Mouse (Mus musculus) forebrain, embryonic 14.5 days (tissue): Measurements from ENCODE around the gene Lrrc45. TPM values are rescaled to one million over a fixed set of nuclear protein-coding genes. Genes with fewer than 3 reads are reported as not detected.

Experiments used
- ATAC-seq: fragments of 200-750 bp; cut with Nextera tagmentation; 2 replicates; pipeline ENCODE4 v1.8.0; 2017; ENCODE audit warnings: mild to moderate bottlenecking, moderate library complexity
- DNase-seq: peaks from one replicate; pipeline ENCODE4 v3.0.0-alpha.2; 2015; ENCODE audit warnings: low spot score
- H3K27ac ChIP-seq: fragments of 300-500 bp; sonication (generic); 2 replicates; pipeline ENCODE4 v1.5.1; 2014; ENCODE audit warnings: low read depth, mild to moderate bottlenecking, control low read depth, low read length, moderate library complexity
- H3K27me3 ChIP-seq: fragments of 300-500 bp; sonication (generic); replicated peaks from 2 replicates; pipeline ENCODE4 v1.6.1; 2014; ENCODE audit warnings: low read length, control low read depth, mixed read lengths; ENCODE audit not compliant: control insufficient read depth, insufficient read depth
- H3K36me3 ChIP-seq: fragments of 300-500 bp; sonication (generic); 2 replicates; pipeline ENCODE4 v1.6.1; 2014; ENCODE audit warnings: low read length, control low read depth; ENCODE audit not compliant: control insufficient read depth, insufficient read depth
- H3K4me1 ChIP-seq: fragments of 300-500 bp; sonication (generic); 2 replicates; pipeline ENCODE4 v1.6.1; 2014; ENCODE audit warnings: antibody characterized with exemption, low read length, control low read depth; ENCODE audit not compliant: control insufficient read depth, insufficient read depth
- H3K4me2 ChIP-seq: fragments of 300-500 bp; sonication (generic); 2 replicates; pipeline ENCODE4 v1.6.1; 2014; ENCODE audit warnings: mild to moderate bottlenecking, control low read depth, low read length
- H3K4me3 ChIP-seq: fragments of 300-500 bp; sonication (generic); 2 replicates; pipeline ENCODE4 v1.5.1; 2014; ENCODE audit warnings: low read depth, low read length, control low read depth
- H3K9ac ChIP-seq: fragments of 300-500 bp; sonication (generic); 2 replicates; pipeline ENCODE4 v1.6.1; 2014; ENCODE audit warnings: mild to moderate bottlenecking, low read length, control low read depth, moderate library complexity
- H3K9me3 ChIP-seq: fragments of 300-500 bp; sonication (generic); replicated peaks from 2 replicates; pipeline ENCODE4 v1.6.1; 2016; ENCODE audit warnings: low read length, control low read depth, mixed read lengths; ENCODE audit not compliant: control insufficient read depth
- WGBS: fragments of 180-500 bp; shearing (Covaris S2); extraction: QIAGEN DNeasy Blood & Tissue Kit; methylation state at CpG from one replicate; pipeline ENCODE4 v1.1.7; 2014; 5-methylcytosine and 5-hydroxymethylcytosine counted together
- polyA plus RNA-seq: library from polyadenylated mRNA; unstranded; fragments of >200 nt; fragmentation: Nextera tagmentation; extraction: Ambion mirVana; gene quantifications from 2 replicates; pipeline ENCODE4 v1.2.1, GENCODE M21; 2014

The Lrrc45 gene
- polyA plus RNA-seq, 1 experiment from 2014 or later: 39.0 TPM

GRCm38 (mm10) chr11:120721124-120722066 is 7.7 kb downstream of the Lrrc45 start, which contains the start of gene Rac3:
Gene Rac3, plus strand, starts transcription at chr11:120721470.
- peaks cover 8% of the 10 kb centered on the region for H3K4me1 ChIP-seq
- H3K36me3 ChIP-seq: peaks cover 38% of the 10 kb centered on the region
- H3K9me3 ChIP-seq: no peaks in the 10 kb centered on the region
- ATAC-seq (peak; percentile 90), DNase-seq (peak; percentile 86)
- H3K9ac ChIP-seq: peak within 1 kb of the TSS; percentile 84
- under 1% methylated on average over 90 of the region's 90 CpGs for WGBS
- no peaks in the 10 kb centered on the region for H3K27me3 ChIP-seq
- peak within 1 kb of the TSS; percentile 95 for H3K4me2 ChIP-seq
- no peak within 1 kb of the TSS for H3K27ac ChIP-seq
- H3K4me3 ChIP-seq: peak within 1 kb of the TSS; percentile 64

- Histone ChIP-seq H3K27me3 (no peaks in the 10 kb centered on the region), H3K36me3 (peaks cover 31% of the 10 kb centered on the region), H3K4me3 (peak overlapping the region; percentile 64), H3K4me1 (peaks cover 11% of the 10 kb centered on the region), H3K4me2 (peak overlapping the region; percentile 95), H3K9me3 (no peaks in the 10 kb centered on the region), H3K27ac (no peak overlapping the region), H3K9ac (peak overlapping the region; percentile 84)
- ATAC-seq: no peak
- 17% methylated on average over 21 of the region's 21 CpGs for WGBS
- DNase-seq: no peak
Observed at GRCm38 (mm10) chr11:120722067-120722630, 8.4 kb downstream of the Lrrc45 start.

- H3K27me3 ChIP-seq: no peaks in the 10 kb centered on the region
- H3K27ac ChIP-seq: no peak overlapping the region
- 88% methylated on average over 11 of the region's 11 CpGs for WGBS
- ATAC-seq: no peak
- peaks cover 24% of the 10 kb centered on the region for H3K36me3 ChIP-seq
- H3K9ac ChIP-seq: peak overlapping the region; percentile 84; the same call in 1 of the 2 replicates
- peaks cover 11% of the 10 kb centered on the region for H3K4me1 ChIP-seq
- H3K4me2 ChIP-seq: peak overlapping the region; percentile 95; the same call in 1 of the 2 replicates
- H3K9me3 ChIP-seq: no peaks in the 10 kb centered on the region
- no peak overlapping the region for H3K4me3 ChIP-seq
- DNase-seq: no peak
Observed at GRCm38 (mm10) chr11:120722761-120723382, 9.1 kb downstream of the Lrrc45 start.

- Histone ChIP-seq H3K27ac (no peak overlapping the region), H3K36me3 (peaks cover 17% of the 10 kb centered on the region), H3K4me3 (no peak overlapping the region), H3K4me2 (no peak overlapping the region), H3K9me3 (no peaks in the 10 kb centered on the region), H3K4me1 (peaks cover 11% of the 10 kb centered on the region), H3K9ac (no peak overlapping the region), H3K27me3 (no peaks in the 10 kb centered on the region)
- 85% methylated on average over 7 of the region's 7 CpGs for WGBS
- ATAC-seq (no peak), DNase-seq (no peak)
Observed at GRCm38 (mm10) chr11:120723509-120723908, 9.8 kb downstream of the Lrrc45 start.

GRCm38 (mm10) chr11:120726243-120727168 is 12.8 kb downstream of the Lrrc45 start:
- Histone ChIP-seq H3K4me2 (peak overlapping the region; percentile 86), H3K9ac (peak overlapping the region; percentile 60), H3K27ac (no peak overlapping the region), H3K9me3 (no peaks in the 10 kb centered on the region), H3K4me3 (peak overlapping the region; percentile 46), H3K27me3 (no peaks in the 10 kb centered on the region), H3K4me1 (peaks cover 9% of the 10 kb centered on the region), H3K36me3 (0 out of 2 replicates have a peak, but pooled peaks cover 4% of the 10 kb centered on the region)
- DNase-seq (no peak), ATAC-seq (0 out of 2 replicates have a peak, but pooled peaks have one; percentile 12)
- 20% methylated on average over 34 of the region's 36 CpGs for WGBS

GRCm38 (mm10) chr11:120727169-120727527 is 13.4 kb downstream of the Lrrc45 start, which contains the start of gene Dcxr:
Gene Dcxr, minus strand, starts transcription at chr11:120727281.
- Histone ChIP-seq H3K27ac (no peak within 1 kb of the TSS), H3K36me3 (0 out of 2 replicates have a peak, but pooled peaks cover 4% of the 10 kb centered on the region), H3K4me1 (peaks cover 4% of the 10 kb centered on the region; the same call in 1 of the 2 replicates), H3K27me3 (no peaks in the 10 kb centered on the region), H3K9ac (peak within 1 kb of the TSS; percentile 60), H3K4me2 (peak within 1 kb of the TSS; percentile 86), H3K4me3 (peak within 1 kb of the TSS; percentile 46), H3K9me3 (no peaks in the 10 kb centered on the region)
- peak; percentile 83 for DNase-seq
- peak; percentile 81 for ATAC-seq
- under 1% methylated on average over 14 of the region's 14 CpGs for WGBS

GRCm38 (mm10) chr11:120727564-120727963 is 13.8 kb downstream of the Lrrc45 start:
- ATAC-seq (no peak), DNase-seq (no peak)
- peak overlapping the region; percentile 86 for H3K4me2 ChIP-seq
- peaks cover 4% of the 10 kb centered on the region; the same call in 1 of the 2 replicates for H3K4me1 ChIP-seq
- 0 out of 2 replicates have a peak, but pooled peaks cover 4% of the 10 kb centered on the region for H3K36me3 ChIP-seq
- H3K4me3 ChIP-seq: no peak overlapping the region
- no peak overlapping the region for H3K27ac ChIP-seq
- H3K27me3 ChIP-seq: no peaks in the 10 kb centered on the region
- no peaks in the 10 kb centered on the region for H3K9me3 ChIP-seq
- 61% methylated on average over 12 of the region's 12 CpGs for whole genome bisulfite sequencing
- no peak overlapping the region for H3K9ac ChIP-seq
